9 mouse cellular contexts compared by ENCODE assay signal in genomic region chr4:135079859-135080640, GRCm38 (mm10). TPM values are rescaled to one million over a fixed set of nuclear protein-coding genes. Genes with fewer than 3 reads are reported as not detected.
A peak's percentile ranks its signal among the peaks of the same experiment; 100 is the strongest.
DNase-seq lines count a peak whose midpoint lies in the region; ATAC-seq lines count a peak whose summit lies in the region.
"Had no signal": no experiment of that assay in that cellular context is flagged by ENCODE, and none has a peak within 500 bp of the region (broad histone marks: within the 10 kb centered on the region; RNA-seq: fewer than 3 reads in every experiment).

No protein-coding gene starts in this region.

- WGBS in heart, embryonic 16.5 days, result 50% methylated on average over 23 of the region's 23 CpGs
- 38% methylated on average over 23 of the region's 23 CpGs for WGBS in embryonic facial prominence, embryonic 13.5 days
- 63% methylated on average over 23 of the region's 23 CpGs for WGBS in intestine, embryonic 16.5 days

- H3K36me3 ChIP-seq in heart, embryonic 16.5 days (ENCODE audit: control insufficient read depth, insufficient read depth), result no peaks in the 10 kb centered on the region
- H3K36me3 ChIP-seq in embryonic facial prominence, embryonic 13.5 days, result no peaks in the 10 kb centered on the region
- no peaks in the 10 kb centered on the region for H3K36me3 ChIP-seq in intestine, embryonic 16.5 days (ENCODE audit: control insufficient read depth, insufficient read depth, low read length)

- peak; percentile 21; the same call in 1 of the 2 replicates for ATAC-seq in heart, embryonic 16.5 days (replicated peaks; ENCODE audit: extremely low read depth, insufficient read depth, low FRiP score)
- no peak for ATAC-seq in embryonic facial prominence, embryonic 13.5 days (ENCODE audit: insufficient number of reproducible peaks, insufficient read depth, low FRiP score, low TSS enrichment, low read depth)
- ATAC-seq in intestine, embryonic 16.5 days, result no peak

- no peak overlapping the region for H3K4me2 ChIP-seq in heart, embryonic 16.5 days (ENCODE audit: low read depth, low read length)
- no peak overlapping the region for H3K4me2 ChIP-seq in embryonic facial prominence, embryonic 13.5 days
- no peak overlapping the region for H3K4me2 ChIP-seq in intestine, embryonic 16.5 days (ENCODE audit: low read depth, low read length)

- no peak overlapping the region for H3K4me3 ChIP-seq in heart, embryonic 16.5 days (ENCODE audit: low read length)
- H3K4me3 ChIP-seq in embryonic facial prominence, embryonic 13.5 days, result no peak overlapping the region
- H3K4me3 ChIP-seq in intestine, embryonic 16.5 days (ENCODE audit: low read length), result no peak overlapping the region

- H3K9ac ChIP-seq in heart, embryonic 16.5 days (ENCODE audit: low read length), result no peak overlapping the region
- H3K9ac ChIP-seq in embryonic facial prominence, embryonic 13.5 days, result peak overlapping the region; percentile 11; the same call in 1 of the 2 replicates
- no peak overlapping the region for H3K9ac ChIP-seq in intestine, embryonic 16.5 days (ENCODE audit: low read depth, low read length)

- H3K27ac ChIP-seq in heart, embryonic 16.5 days (ENCODE audit: low read length), result peak overlapping the region; percentile 65
- peak overlapping the region; percentile 44; the same call in 1 of the 2 replicates for H3K27ac ChIP-seq in embryonic facial prominence, embryonic 13.5 days
- H3K27ac ChIP-seq in intestine, embryonic 16.5 days (ENCODE audit: low read length), result no peak overlapping the region

- no peaks in the 10 kb centered on the region for H3K4me1 ChIP-seq in heart, embryonic 16.5 days (ENCODE audit: control insufficient read depth, insufficient read depth, low read length)
- peaks cover 41% of the 10 kb centered on the region for H3K4me1 ChIP-seq in embryonic facial prominence, embryonic 13.5 days
- H3K4me1 ChIP-seq in intestine, embryonic 16.5 days (ENCODE audit: control insufficient read depth, insufficient read depth, low read length), result no peaks in the 10 kb centered on the region

- no peaks in the 10 kb centered on the region for H3K27me3 ChIP-seq in heart, embryonic 16.5 days (ENCODE audit: control insufficient read depth, insufficient read depth, low read length)
- H3K27me3 ChIP-seq in embryonic facial prominence, embryonic 13.5 days, result 0 out of 2 replicates have a peak, but pooled peaks cover 5% of the 10 kb centered on the region
- no peaks in the 10 kb centered on the region for H3K27me3 ChIP-seq in intestine, embryonic 16.5 days (replicated peaks; ENCODE audit: control insufficient read depth, insufficient read depth, low read length)

- no peaks in the 10 kb centered on the region for H3K9me3 ChIP-seq in heart, embryonic 16.5 days (replicated peaks; ENCODE audit: control insufficient read depth, low read length)
- H3K9me3 ChIP-seq in embryonic facial prominence, embryonic 13.5 days, result no peaks in the 10 kb centered on the region
- H3K9me3 ChIP-seq in intestine, embryonic 16.5 days (ENCODE audit: control insufficient read depth, low read length), result no peaks in the 10 kb centered on the region

- no peak for DNase-seq in heart, adult 8-10 months (ENCODE audit: low spot score)
- DNase-seq in CD4-positive, CD25-positive, alpha-beta regulatory T cell, adult 2 months (ENCODE audit: low read depth, low spot score), result peak; percentile 88
- DNase-seq in natural killer cell, adult 2 months (ENCODE audit: low spot score in 2 of 2), result peak; percentile 87 to 93
- no peak for DNase-seq in cerebellum, adult 18-20 months
- no peak for DNase-seq in urinary bladder, postnatal 4 days (ENCODE audit: low spot score in 2 of 2)

RNA-seq across cellular contexts. Expression of gene Runx3, which starts 40.4 kb away (rescaled TPM):
- polyA plus RNA-seq in heart, embryonic 16.5 days (2015; fragmentation: Nextera tagmentation; extraction: Ambion mirVana), result 0.89 and 1.3 TPM in 2 replicates
- under 1 TPM; 0.35 to 0.69 (median 0.49) TPM for total RNA-seq in heart, adult 8-10 months (2022)
- 3.1 and 3.9 TPM in 2 replicates for polyA plus RNA-seq in embryonic facial prominence, embryonic 13.5 days (2015; fragmentation: Nextera tagmentation; extraction: Ambion mirVana)
- polyA plus RNA-seq in intestine, embryonic 16.5 days (2015; fragmentation: Nextera tagmentation; extraction: Ambion mirVana), result 0.31 and 0.33 TPM in 2 replicates
- polyA plus RNA-seq: cortical plate, adult 2 months had no signal

Comparison
In these comparisons a context has a peak if more than half of its experiments do, and no peak if none do; other contexts are left out.
1. DNase-seq: peak in CD4-positive, CD25-positive, alpha-beta regulatory T cell, adult 2 months (single experiment) and natural killer cell, adult 2 months (2 of 2); none in heart, adult 8-10 months (single experiment), cerebellum, adult 18-20 months (0 of 2) and urinary bladder, postnatal 4 days (0 of 2).